Mouse (Mus musculus): ENCODE results near the gene Npnt. TPM values are rescaled to one million over a fixed set of nuclear protein-coding genes. Genes with fewer than 3 reads are reported as not detected.

Gene Npnt
- polyA plus RNA-seq, 1 experiment: 110 TPM

DNA sequence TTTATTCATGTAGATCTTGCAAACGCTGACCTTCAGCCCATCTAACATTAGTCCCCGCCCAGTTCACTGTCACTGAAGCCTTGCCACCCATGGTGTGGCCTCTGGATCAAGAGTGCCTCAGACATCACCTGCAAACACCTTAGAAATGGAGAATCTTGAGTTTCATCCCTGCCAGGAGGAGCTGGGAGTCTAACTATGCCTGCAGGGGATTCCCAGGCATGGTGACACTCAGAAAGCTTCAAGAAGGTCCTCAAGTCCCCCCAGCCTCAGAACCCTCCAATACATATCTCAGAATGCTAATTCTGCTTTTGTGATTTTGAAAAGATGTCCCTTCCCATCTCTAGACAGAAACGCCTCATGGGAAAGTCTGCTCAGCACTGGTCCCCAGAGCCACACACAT lies 69.7 kb downstream of the Npnt start:
- TF ChIP-seq MAX (IDR thresholded peaks at IDR 0.05) (no peak), CTCF (IDR thresholded peaks at IDR 0.05; ENCODE audit: control insufficient read depth, insufficient read depth, insufficient read length) (no peak), MYOD1 (IDR thresholded peaks at IDR 0.05; ENCODE audit: control insufficient read depth, insufficient read length, low read depth) (no peak), USF1 (IDR thresholded peaks at IDR 0.05; ENCODE audit: low read depth) (no peak), CEBPB (IDR thresholded peaks at IDR 0.05; ENCODE audit: low read depth) (no peak), FOSL1 (IDR thresholded peaks at IDR 0.05; ENCODE audit: insufficient read depth, low read length, poor library complexity, severe bottlenecking) (no peak), MYOG (IDR thresholded peaks at IDR 0.05; ENCODE audit: control insufficient read depth, extremely low read depth, insufficient read length) (no peak)

DNA sequence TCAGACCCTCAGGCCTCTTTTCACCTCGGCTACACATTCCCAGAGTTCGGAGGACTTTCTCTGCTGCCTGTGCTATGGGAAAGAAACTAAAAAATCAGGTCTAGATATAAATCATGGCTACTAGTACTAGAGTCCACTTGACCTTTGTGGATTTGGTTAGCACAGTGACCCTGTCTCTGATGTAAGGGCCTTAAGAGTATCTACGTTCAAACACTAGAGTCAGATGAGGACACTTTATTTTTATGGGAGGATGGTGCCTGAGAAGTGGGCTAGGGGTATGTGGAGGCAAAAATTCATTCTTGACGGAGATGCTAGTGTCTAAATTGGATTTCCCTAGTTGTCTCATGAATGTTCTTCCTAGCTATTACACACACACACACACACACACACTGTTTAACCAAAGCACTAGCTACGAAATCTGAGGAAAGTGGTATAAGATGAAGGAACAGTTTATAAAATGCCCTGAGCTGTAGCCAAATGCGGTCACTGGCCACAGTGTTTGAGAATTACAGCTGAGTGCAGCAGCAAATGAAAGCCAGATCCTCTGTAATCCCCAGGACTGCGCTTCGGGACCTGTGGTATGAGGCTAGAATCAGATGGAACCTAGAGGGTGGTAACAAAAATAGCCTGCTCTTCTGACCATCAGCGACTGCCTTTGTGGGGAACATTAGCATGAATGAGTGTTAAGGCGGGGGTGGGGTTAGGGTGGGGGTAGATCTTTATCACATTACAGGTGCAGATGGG lies 73.0 kb downstream of the Npnt start:
- Histone ChIP-seq H3K4me3 (ENCODE audit: insufficient read depth, poor library complexity, severe bottlenecking) (no peak overlapping the region), H3ac (ENCODE audit: control insufficient read depth, insufficient read length, low read depth) (no peak overlapping the region), H3K27me3 (ENCODE audit: control insufficient read depth, insufficient read depth, insufficient read length) (no peaks in the 10 kb centered on the region), H3K36me3 (ENCODE audit: control insufficient read depth, insufficient read depth) (peaks cover 4% of the 10 kb centered on the region), H3K79me2 (ENCODE audit: control insufficient read depth, insufficient read depth) (no peaks in the 10 kb centered on the region), H3K79me3 (ENCODE audit: low read depth) (no peaks in the 10 kb centered on the region)
- TF ChIP-seq CTCF (IDR thresholded peaks at IDR 0.05; ENCODE audit: control insufficient read depth, insufficient read depth, insufficient read length): no peak
- TF ChIP-seq USF1 (IDR thresholded peaks at IDR 0.05; ENCODE audit: low read depth): no peak
- TF ChIP-seq CEBPB (IDR thresholded peaks at IDR 0.05; ENCODE audit: low read depth): no peak
- TF ChIP-seq MYOG (IDR thresholded peaks at IDR 0.05; ENCODE audit: control insufficient read depth, extremely low read depth, insufficient read length): no peak
- TF ChIP-seq FOSL1 (IDR thresholded peaks at IDR 0.05; ENCODE audit: insufficient read depth, low read length, poor library complexity, severe bottlenecking): no peak
- no peak for TF ChIP-seq MAX (IDR thresholded peaks at IDR 0.05)
- TF ChIP-seq MYOD1 (IDR thresholded peaks at IDR 0.05; ENCODE audit: control insufficient read depth, insufficient read length, low read depth): no peak

More for the DNA sequence above, 69.7 kb downstream of the Npnt start:
- Histone ChIP-seq H3K27me3 (ENCODE audit: control insufficient read depth, insufficient read depth, insufficient read length) (no peaks in the 10 kb centered on the region), H3K79me3 (ENCODE audit: low read depth) (no peaks in the 10 kb centered on the region), H3K36me3 (ENCODE audit: control insufficient read depth, insufficient read depth) (peaks cover 13% of the 10 kb centered on the region), H3ac (ENCODE audit: control insufficient read depth, insufficient read length, low read depth) (no peak overlapping the region), H3K4me3 (ENCODE audit: insufficient read depth, poor library complexity, severe bottlenecking) (no peak overlapping the region), H3K79me2 (ENCODE audit: control insufficient read depth, insufficient read depth) (no peaks in the 10 kb centered on the region)

DNA sequence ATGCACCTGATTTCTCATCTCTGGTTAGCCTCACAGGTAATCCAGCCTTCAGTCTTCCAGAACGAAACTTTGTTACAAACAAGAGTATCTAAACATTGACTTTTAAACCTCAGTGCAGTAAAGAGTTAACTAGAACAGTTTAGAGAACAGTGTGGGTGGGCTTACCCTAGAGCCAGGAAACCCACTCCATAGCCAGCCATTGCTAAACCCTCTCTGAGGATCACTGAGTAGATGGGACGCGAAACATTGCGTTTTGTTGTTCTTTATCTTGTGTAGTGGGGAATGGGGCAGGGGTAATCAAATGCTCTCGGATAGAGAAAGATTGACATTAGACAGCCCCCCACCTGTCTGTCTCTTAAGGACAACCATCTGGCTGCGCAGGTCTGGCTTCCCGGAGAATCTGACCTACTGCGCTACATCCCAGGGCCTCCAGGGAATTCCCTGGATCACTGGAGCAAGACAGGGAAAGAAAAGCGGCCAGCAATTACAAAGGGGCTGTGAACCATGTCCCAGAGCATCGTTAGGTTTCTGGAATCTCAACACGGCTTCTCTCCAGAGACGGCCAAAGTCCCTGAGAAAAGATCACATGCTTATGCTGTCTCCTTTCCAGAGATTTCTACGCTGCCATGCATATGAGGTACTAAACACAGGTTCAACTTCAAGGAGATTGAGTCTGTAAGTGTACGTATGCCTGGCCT lies 73.9 kb downstream of the Npnt start:
- H3K27me3 ChIP-seq (ENCODE audit: control insufficient read depth, insufficient read depth, insufficient read length): no peaks in the 10 kb centered on the region
- TF ChIP-seq CTCF (IDR thresholded peaks at IDR 0.05; ENCODE audit: control insufficient read depth, insufficient read depth, insufficient read length): no peak
- TF ChIP-seq FOSL1 (IDR thresholded peaks at IDR 0.05; ENCODE audit: insufficient read depth, low read length, poor library complexity, severe bottlenecking): no peak
- no peak for TF ChIP-seq MYOD1 (IDR thresholded peaks at IDR 0.05; ENCODE audit: control insufficient read depth, insufficient read length, low read depth)
- no peak for TF ChIP-seq MAX (IDR thresholded peaks at IDR 0.05)
- no peak for TF ChIP-seq USF1 (IDR thresholded peaks at IDR 0.05; ENCODE audit: low read depth)
- TF ChIP-seq MYOG (IDR thresholded peaks at IDR 0.05; ENCODE audit: control insufficient read depth, extremely low read depth, insufficient read length): no peak
- TF ChIP-seq CEBPB (IDR thresholded peaks at IDR 0.05; ENCODE audit: low read depth): no peak
- no peaks in the 10 kb centered on the region for H3K79me3 ChIP-seq (ENCODE audit: low read depth)
- H3K79me2 ChIP-seq (ENCODE audit: control insufficient read depth, insufficient read depth): no peaks in the 10 kb centered on the region
- H3K4me3 ChIP-seq (ENCODE audit: insufficient read depth, poor library complexity, severe bottlenecking): no peak overlapping the region
- no peak overlapping the region for H3ac ChIP-seq (ENCODE audit: control insufficient read depth, insufficient read length, low read depth)
- no peaks in the 10 kb centered on the region for H3K36me3 ChIP-seq (ENCODE audit: control insufficient read depth, insufficient read depth)

DNA sequence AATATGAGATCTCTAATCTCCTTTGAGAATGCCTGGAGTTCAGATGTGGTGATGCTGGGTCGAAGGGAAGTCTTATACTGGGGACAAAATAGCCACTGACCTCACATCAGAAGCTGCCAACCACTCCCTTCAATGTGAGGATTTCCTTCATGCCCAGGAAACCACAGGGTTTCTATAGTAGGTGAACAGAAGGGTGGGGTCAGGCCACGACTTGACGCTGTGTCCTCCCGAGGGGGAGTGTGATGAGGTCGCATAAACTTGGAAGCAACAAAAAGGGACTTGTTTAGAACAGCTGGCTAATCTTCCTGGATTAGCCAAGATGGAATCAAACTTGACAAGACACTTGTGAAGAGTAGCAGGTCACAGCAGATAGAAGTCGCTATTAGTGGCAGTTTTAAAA lies 76.8 kb downstream of the Npnt start:
- Histone ChIP-seq H3K4me3 (ENCODE audit: insufficient read depth, poor library complexity, severe bottlenecking) (no peak overlapping the region), H3ac (ENCODE audit: control insufficient read depth, insufficient read length, low read depth) (no peak overlapping the region), H3K79me3 (ENCODE audit: low read depth) (no peaks in the 10 kb centered on the region), H3K79me2 (ENCODE audit: control insufficient read depth, insufficient read depth) (no peaks in the 10 kb centered on the region), H3K27me3 (ENCODE audit: control insufficient read depth, insufficient read depth, insufficient read length) (no peaks in the 10 kb centered on the region), H3K36me3 (ENCODE audit: control insufficient read depth, insufficient read depth) (no peaks in the 10 kb centered on the region)
- TF ChIP-seq MYOG (IDR thresholded peaks at IDR 0.05; ENCODE audit: control insufficient read depth, extremely low read depth, insufficient read length) (no peak), MYOD1 (IDR thresholded peaks at IDR 0.05; ENCODE audit: control insufficient read depth, insufficient read length, low read depth) (peak; percentile 29), CEBPB (IDR thresholded peaks at IDR 0.05; ENCODE audit: low read depth) (no peak), CTCF (IDR thresholded peaks at IDR 0.05; ENCODE audit: control insufficient read depth, insufficient read depth, insufficient read length) (no peak), FOSL1 (IDR thresholded peaks at IDR 0.05; ENCODE audit: insufficient read depth, low read length, poor library complexity, severe bottlenecking) (no peak), MAX (IDR thresholded peaks at IDR 0.05) (no peak), USF1 (IDR thresholded peaks at IDR 0.05; ENCODE audit: low read depth) (no peak)

DNA sequence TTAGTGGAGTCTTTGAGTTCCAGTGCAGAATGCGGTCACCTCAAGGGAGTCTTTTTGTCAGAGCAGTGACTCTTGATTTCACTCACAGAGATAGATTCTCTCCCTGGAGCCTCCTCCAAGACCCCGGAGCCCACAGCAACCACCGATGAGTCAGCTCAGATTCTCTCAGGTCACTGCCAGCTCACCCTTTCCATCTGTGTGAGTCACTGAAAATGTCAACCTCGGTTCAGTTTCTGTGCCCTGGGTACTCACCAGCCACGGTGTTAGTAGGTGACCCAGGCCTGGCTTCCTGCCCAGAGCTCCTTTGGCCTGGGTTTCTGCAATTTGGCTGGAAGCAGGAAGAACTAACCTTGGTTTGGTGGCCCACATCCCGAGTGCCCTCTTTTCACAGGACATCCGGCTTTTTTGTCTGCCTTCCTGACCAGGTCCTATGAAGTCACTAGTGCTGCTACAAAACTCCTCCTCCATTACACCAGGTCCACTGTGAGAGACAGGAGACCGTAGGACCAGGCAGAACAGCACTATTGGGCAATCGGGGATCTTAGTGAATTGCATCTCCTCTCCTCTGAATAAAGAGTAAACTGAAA lies 78.7 kb downstream of the Npnt start:
- Histone ChIP-seq H3K27me3 (ENCODE audit: control insufficient read depth, insufficient read depth, insufficient read length) (no peaks in the 10 kb centered on the region), H3ac (ENCODE audit: control insufficient read depth, insufficient read length, low read depth) (no peak overlapping the region), H3K79me3 (ENCODE audit: low read depth) (no peaks in the 10 kb centered on the region), H3K36me3 (ENCODE audit: control insufficient read depth, insufficient read depth) (no peaks in the 10 kb centered on the region), H3K79me2 (ENCODE audit: control insufficient read depth, insufficient read depth) (no peaks in the 10 kb centered on the region), H3K4me3 (ENCODE audit: insufficient read depth, poor library complexity, severe bottlenecking) (no peak overlapping the region)
- TF ChIP-seq FOSL1 (IDR thresholded peaks at IDR 0.05; ENCODE audit: insufficient read depth, low read length, poor library complexity, severe bottlenecking) (peak; percentile 99), USF1 (IDR thresholded peaks at IDR 0.05; ENCODE audit: low read depth) (no peak), MYOG (IDR thresholded peaks at IDR 0.05; ENCODE audit: control insufficient read depth, extremely low read depth, insufficient read length) (no peak), MAX (IDR thresholded peaks at IDR 0.05) (peak; percentile 82), MYOD1 (IDR thresholded peaks at IDR 0.05; ENCODE audit: control insufficient read depth, insufficient read length, low read depth) (peak; percentile 35), CTCF (IDR thresholded peaks at IDR 0.05; ENCODE audit: control insufficient read depth, insufficient read depth, insufficient read length) (no peak), CEBPB (IDR thresholded peaks at IDR 0.05; ENCODE audit: low read depth) (peak; percentile 93)

Measured in C2C12 (cell line).